Mouse (Mus musculus) heart, adult 8-10 months (tissue): Measurements from ENCODE around the gene Mettl23. TPM values are rescaled to one million over a fixed set of nuclear protein-coding genes. Genes with fewer than 3 reads are reported as not detected.
"Not testable (repeated sequence)": the region's sequence is repeated elsewhere in the genome, so short reads cannot be mapped to it uniquely, and the experiment has no call there.

Experiments
- DNase-seq: peaks from one replicate; pipeline ENCODE4 v3.0.0; 2022; ENCODE audit warnings: low spot score
- total RNA-seq, 4 experiments: library from RNA; stranded (reverse); gene quantifications; 2 replicates each; pipeline ENCODE4 v1.2.4; 2022

The Mettl23 gene
- total RNA-seq, 4 experiments from 2014 or later, result 36.9 to 38.6 (median 38.1) TPM

GRCm38 (mm10) chr11:116878454-116878853 lies 35.4 kb downstream of the Mettl23 start:
- DNase-seq, result no peak

DNA sequence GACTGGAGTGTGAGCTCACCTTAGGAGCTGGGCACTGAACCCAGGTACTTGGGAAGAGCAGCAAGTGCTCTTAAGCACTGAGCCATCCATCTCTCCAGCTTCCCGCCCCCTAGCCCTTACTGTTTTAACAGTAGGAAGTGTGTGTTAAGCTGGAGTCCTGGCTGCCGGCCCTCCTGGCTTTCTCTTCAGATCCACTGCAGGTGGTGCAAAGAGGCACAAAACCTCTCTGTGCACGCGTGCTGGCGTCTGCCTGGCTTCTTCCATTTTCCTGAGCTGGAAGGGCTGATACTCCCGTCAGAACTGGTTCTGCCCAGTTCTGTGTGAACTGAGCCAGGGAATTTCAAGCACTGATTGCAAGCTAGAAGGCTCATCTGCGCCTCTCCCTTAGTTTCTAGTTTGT lies 37.8 kb downstream of the Mettl23 start:
- no peak for DNase-seq

GRCm38 (mm10) chr11:116881440-116881839 lies 38.4 kb downstream of the Mettl23 start:
- DNase-seq, result no peak

DNA sequence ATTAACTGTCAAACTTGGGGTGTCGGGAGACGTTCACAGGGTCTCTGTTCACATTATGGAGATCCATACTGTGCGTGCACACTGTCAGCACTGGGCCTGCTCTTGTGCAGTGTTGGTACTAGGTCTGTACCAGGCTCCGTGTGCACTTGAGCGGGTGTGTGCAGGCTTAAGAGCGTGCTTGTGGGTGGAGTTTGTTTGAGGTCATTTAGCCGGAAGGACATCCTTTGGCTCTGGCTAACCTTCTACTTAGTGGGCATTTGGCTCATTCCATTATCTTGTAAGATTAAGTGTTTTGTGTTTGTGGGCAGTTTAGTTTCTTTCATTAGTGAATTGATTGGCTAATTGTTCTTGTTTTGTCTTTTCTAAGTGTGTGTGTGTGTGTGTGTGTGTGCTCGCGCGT lies 39.4 kb downstream of the Mettl23 start:
- DNase-seq, result no peak

DNA sequence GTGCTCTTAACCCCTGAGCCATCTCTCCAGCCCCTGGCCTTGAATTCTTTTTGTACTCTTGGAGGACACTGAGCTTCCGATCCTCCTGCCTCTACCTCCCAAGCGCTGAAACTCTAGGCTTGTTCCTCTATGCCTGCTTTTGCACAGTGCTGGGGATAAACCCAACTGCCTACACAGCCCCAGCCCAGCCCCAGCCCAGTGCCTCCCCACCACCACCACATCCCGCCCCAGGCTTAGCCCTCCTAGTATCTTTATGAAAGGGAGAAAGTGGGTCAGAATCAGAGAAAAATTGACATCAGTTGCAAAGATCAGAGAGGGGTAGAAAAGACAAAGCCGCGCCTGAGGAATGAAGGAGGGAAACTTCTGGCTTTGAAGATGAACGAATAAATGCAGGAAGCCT lies 41.0 kb downstream of the Mettl23 start:
- DNase-seq, result no peak

DNA sequence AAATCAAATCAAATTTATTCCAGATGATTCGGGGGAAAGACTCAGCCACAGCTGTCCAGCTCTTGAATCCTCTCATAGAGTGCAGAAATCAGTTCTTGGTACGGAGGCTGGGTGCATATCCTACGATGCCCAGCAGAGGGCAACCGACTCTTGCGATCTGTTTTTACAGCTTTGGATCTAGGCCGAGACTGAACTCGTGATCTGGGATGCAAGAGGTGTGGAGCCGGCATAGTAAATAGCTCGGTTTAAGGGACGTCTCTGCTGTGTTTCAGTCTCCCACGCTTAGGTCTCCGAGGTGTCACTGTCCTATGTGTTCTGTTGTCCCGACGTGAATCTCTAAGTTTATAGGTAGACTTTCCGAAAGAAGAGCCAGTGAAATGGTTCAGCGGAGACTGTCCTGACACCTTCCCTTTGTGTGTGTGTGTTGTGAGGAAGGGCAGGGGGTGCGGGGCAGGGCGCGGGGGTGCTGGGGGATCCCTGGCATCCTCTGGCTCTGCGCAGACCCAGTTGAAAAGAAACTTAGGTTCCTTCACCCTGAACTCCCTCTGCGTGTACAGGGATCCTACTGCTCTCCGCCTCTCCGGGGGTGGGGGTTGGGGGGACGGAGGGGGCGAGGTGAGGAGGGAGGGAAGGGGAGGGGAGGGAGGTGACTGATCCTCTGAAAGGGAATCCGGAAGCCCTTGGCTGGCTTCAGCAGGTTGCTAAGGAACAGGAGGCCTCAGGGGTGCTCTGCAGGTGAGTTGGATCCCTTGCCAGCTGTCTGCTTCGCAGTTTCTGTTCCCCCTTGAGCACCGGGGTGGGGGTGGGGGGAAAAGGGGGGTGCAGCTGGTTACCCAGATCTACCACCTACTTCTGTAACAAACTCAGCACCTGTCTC lies 42.4 kb downstream of the Mettl23 start:
- peak; percentile 72 for DNase-seq

DNA sequence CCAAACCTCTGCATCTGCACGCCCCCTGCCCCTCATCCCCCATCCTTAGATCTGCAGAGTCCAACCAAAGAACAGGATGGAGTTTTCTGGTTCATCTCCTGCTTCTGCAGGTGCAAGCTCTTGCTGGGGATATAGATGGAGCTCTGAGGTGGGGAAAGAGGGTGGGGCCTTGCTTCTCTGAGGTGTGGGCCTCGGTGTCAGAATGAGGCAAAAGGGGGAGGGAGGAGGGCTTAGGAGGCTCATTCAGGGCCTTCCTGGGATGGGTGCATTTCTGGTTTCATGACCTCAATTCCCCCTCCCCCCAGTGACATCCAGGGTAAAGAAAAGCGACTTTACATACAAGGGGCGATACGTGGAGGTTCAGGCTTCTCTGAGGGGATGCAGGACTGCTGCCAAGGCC lies 44.1 kb downstream of the Mettl23 start:
- DNase-seq, result no peak

GRCm38 (mm10) chr11:116893532-116894442 lies 50.7 kb downstream of the Mettl23 start:
- no peak for DNase-seq

DNA sequence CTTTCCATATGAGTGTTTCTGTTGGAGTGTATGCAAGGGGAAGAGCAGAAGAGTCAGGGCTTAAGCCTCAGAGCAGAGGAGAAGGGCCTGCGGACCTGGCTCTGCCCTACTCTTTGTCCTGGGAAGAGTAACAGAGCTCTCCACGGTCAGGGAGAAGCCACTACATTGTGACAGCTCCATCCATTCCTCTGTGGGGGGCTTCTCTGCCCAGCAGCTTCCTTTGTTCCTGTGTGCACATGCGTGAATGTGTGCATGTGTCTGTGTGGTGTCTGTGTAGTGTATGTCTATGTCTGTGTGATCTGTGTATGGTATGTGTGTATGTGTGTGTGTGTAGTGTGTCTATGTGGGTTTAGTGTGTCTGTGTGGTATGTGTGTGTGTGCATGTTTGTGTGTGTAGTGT lies 52.3 kb downstream of the Mettl23 start:
- no peak for DNase-seq

DNA sequence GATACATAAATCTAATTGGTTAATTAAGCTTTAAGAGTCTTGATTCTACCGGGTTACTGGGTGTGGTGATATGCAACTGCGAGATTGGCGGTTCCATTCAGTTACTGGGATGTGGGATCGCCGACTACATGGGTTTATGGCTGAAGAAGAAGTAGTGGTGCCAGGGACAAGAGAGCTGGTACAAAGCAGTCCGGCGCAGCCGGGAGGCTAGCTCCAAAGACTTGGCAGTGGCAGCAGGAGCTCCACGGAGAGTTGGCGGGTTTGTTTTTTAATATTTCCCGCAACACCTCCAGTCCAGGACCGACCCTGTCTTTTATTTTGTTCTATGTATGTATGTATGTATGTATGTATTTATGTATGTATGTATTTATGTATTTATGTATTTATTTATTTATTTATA lies 56.2 kb downstream of the Mettl23 start:
- DNase-seq, result no peak

DNA sequence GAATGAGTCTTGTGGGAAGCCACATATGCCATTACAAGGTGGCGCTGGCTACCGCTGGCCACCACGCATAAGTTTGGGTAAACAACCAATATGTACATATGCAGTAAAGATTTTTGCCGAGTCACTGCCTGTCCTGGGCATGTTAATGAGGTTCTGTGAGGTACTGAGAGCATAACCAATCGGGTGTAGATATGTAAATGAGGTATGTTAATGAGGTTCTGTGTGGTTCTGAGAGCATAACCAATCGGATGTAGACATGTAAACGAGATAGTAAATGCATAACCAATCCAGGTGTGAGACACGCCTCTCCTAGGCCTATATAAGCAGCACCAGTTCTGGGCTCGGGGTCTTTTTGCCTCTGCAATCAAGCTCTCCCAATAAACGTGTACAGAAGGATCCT lies 59.5 kb downstream of the Mettl23 start:
- not testable (repeated sequence) for DNase-seq

Other genes with a start within 250 kb of the Mettl23 start
- 10 to 100 TPM in 3 of 4 experiments, 1 to 10 TPM in 1; 8.7 to 12.6 (median 10.6) TPM for gene Rhbdf2, start 216.3 kb upstream of the Mettl23 start, total RNA-seq
- 1 to 10 TPM; 1.4 to 2.0 (median 1.8) TPM for gene Prcd, start 189.7 kb upstream of the Mettl23 start, total RNA-seq
- 10 to 100 TPM; 40.6 to 64.1 (median 43.0) TPM for gene Cygb, start 189.0 kb upstream of the Mettl23 start, total RNA-seq
- gene St6galnac1, start 67.8 kb upstream of the Mettl23 start, total RNA-seq, result not detected
- 10 to 100 TPM; 14.2 to 20.8 (median 18.2) TPM for gene Mxra7, start 15.2 kb upstream of the Mettl23 start, total RNA-seq
- gene Jmjd6, start 171 bp downstream of the Mettl23 start, total RNA-seq, result 10 to 100 TPM; 28.5 to 39.4 (median 35.9) TPM
- gene Mfsd11, start 9.2 kb downstream of the Mettl23 start, total RNA-seq, result 10 to 100 TPM; 27.3 to 33.6 (median 29.7) TPM
- 100 to 1,000 TPM in 2 of 4 experiments, 10 to 100 TPM in 2; 85.5 to 126 (median 103) TPM for gene Srsf2, start 9.8 kb downstream of the Mettl23 start, total RNA-seq
- gene Mgat5b, start 75.6 kb downstream of the Mettl23 start, total RNA-seq, result under 1 TPM in 3 of 4 experiments, not detected in 1; 0.14 to 0.78 (median 0.19) TPM